Comparison of ENCODE assay signal across 20 mouse cellular contexts in genomic region chr4:98535446-98535845, GRCm38 (mm10).
DNase-seq lines count a peak whose midpoint lies in the region; ATAC-seq lines count a peak whose summit lies in the region.
"Had no signal": no experiment of that assay in that cellular context is flagged by ENCODE, and none has a peak within 500 bp of the region (broad histone marks: within the 10 kb centered on the region; RNA-seq: fewer than 3 reads in every experiment).

No protein-coding gene starts in this region.

- DNase-seq in heart, adult 11 months = peak; percentile 86
- DNase-seq in heart, adult 9 months (ENCODE audit: low spot score in 2 of 2) = no peak
- peak; percentile 49 for DNase-seq in R1 (ENCODE audit: low read depth, low spot score)
- DNase-seq in thymus, adult 18-20 months = no peak
- DNase-seq: adrenal gland, adult 8-10 months; adrenal gland, postnatal 14 days; adrenal gland, postnatal 36 days; B cell, adult 2 months; cerebellum, adult 11-12 months; cerebellum, adult 2 months; cerebellum, adult 9-10 months; cerebellum, postnatal 10 days; cerebellum, postnatal 25 days; forebrain, postnatal 0 days had no signal

- ATAC-seq in erythroblast, adult 5-6 weeks (replicated peaks; ENCODE audit: low FRiP score, poor library complexity, severe bottlenecking) = no peak
- ATAC-seq: activated CD4-positive, CD25-positive, alpha-beta regulatory T cell, adult 4 months; CD4-positive, CD25-positive, alpha-beta regulatory T cell, adult 4 months; forebrain, embryonic 13.5 days; forebrain, embryonic 15.5 days; forebrain, postnatal 0 days; Patski had no signal

Comparison
In these comparisons a context has a peak if more than half of its experiments do, and no peak if none do; other contexts are left out.
1. DNase-seq: peak in heart, adult 11 months (single experiment) and R1 (single experiment); none in heart, adult 9 months (0 of 2) and thymus, adult 18-20 months (0 of 2).